Mouse (Mus musculus): ENCODE results near the gene Cd38. TPM values are rescaled to one million over a fixed set of nuclear protein-coding genes. Genes with fewer than 3 reads are reported as not detected.

Gene Cd38
- total RNA-seq, 2 experiments from 2014 or later = 5.8 to 6.3 TPM

- DNase-seq = no peak
Measured at GRCm38 (mm10) chr5:43947330-43947977, 79.1 kb downstream of the Cd38 start.

DNA sequence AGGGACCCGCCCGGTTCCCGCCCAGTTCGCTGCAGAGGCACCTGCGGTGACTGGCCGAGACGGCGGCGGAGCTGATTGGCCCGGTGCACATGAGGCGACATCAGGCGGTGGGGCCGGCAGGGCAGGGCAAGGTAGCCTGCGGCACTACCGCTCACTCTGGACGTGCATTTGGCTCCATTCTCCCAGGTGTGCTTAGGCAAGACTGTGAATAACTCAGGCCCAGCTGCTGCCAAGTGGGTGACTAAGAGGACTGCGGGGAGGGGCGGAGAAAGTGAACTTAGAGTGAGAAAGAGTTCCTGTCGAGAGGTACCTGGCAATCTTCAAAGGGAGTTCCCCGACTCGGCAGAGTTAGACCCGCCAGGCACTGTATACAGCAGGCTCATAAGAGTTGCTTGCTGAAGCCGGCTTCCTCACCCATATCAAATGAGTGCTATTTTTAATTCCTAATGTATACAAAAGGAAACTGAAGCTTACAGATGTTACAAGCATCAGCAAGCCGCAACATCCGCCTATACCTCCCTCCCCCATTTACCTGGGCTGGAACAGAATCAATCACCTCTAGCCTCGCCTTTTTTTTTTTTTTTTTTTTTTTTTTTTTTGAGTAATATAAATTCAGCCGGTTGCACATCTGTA is 79.9 kb downstream of the Cd38 start:
- DNase-seq = peak; percentile 30 to 44

GRCm38 (mm10) chr5:43948748-43949275 is 80.5 kb downstream of the Cd38 start:
- peak; percentile 41 to 46 for DNase-seq

GRCm38 (mm10) chr5:43953241-43953640 is 84.9 kb downstream of the Cd38 start:
- DNase-seq = no peak

GRCm38 (mm10) chr5:43959884-43960440 is 91.6 kb downstream of the Cd38 start:
- DNase-seq = no peak

DNA sequence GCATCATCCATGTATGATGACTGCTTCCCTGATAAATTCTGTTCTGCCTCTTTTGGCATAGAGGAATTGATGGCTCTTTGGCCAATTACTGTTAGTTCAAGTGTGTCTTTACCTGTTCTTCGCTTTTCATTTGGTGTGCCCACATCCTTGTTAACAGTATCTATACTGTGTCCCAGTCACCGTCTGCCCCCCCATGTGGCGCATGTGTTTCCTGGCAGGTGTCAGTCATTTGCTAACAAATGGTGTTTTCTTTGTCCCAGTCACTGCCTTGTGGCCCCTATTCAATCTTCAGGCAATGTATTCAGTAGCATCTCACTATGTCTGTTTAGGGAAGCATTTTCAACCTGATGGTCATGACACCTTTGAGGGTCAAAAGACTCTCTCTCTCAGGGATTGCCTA is 92.7 kb downstream of the Cd38 start:
- DNase-seq = no peak

Other genes with a start within 250 kb of the Cd38 start
- 1 to 10 TPM; 7.1 to 8.5 TPM for gene Cc2d2a, start 206.2 kb upstream of the Cd38 start, total RNA-seq (2021)
- 1 to 10 TPM; 1.9 to 4.2 TPM for gene Bst1, start 49.7 kb upstream of the Cd38 start, total RNA-seq (2021)
- 10 to 100 TPM; 39.0 to 42.3 TPM for gene Fbxl5, start 46.9 kb upstream of the Cd38 start, total RNA-seq (2021)
- gene Gm7879, start 44.6 kb downstream of the Cd38 start, total RNA-seq (2021) = 1 to 10 TPM; 4.6 to 7.9 TPM
- under 1 TPM in 1 of 2 experiments, not detected in 1; 0.39 TPM for gene Fgfbp1, start 113.2 kb downstream of the Cd38 start, total RNA-seq (2021)
- 10 to 100 TPM in 1 of 2 experiments, 1 to 10 TPM in 1; 8.7 to 11.5 TPM for gene Prom1, start 233.5 kb downstream of the Cd38 start, total RNA-seq (2021)

Data from heart, adult 18-20 months (tissue).